Mouse (Mus musculus): Measurements from ENCODE around the gene Mknk2. TPM values are rescaled to one million over a fixed set of nuclear protein-coding genes. Genes with fewer than 3 reads are reported as not detected.

The Mknk2 gene
- total RNA-seq, 4 experiments from 2014 or later: 41.9 to 50.0 (median 45.1) TPM

GRCm38 (mm10) chr10:80692249-80693165 is 14.6 kb upstream of the Mknk2 start:
- DNase-seq (ENCODE audit: low spot score in 2 of 2): no peak

GRCm38 (mm10) chr10:80687850-80688249 is 9.9 kb upstream of the Mknk2 start:
- peak in 1 of 2 experiments; percentile 66 for DNase-seq (ENCODE audit: low spot score in 2 of 2)

DNA sequence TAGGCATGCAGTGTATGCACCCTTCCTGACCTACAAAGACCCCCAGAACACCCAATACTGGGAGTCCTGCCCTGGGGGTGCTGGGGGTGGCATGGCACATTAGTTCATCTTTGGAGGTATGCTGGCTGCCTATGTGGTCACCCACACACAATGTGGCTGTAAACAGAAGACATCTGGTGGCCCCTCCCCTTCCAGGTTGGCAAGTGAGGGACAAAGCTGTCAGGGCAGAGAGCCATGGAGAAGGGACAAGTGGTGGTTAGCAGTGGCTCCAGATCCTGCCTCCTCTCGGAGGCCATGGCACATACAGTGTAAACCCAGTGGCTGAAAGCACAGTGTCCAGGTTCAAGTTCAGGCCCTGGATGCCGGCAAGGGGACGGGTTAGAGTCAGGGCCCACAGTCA is 8.7 kb upstream of the Mknk2 start:
- no peak for DNase-seq (ENCODE audit: low spot score in 2 of 2)

DNA sequence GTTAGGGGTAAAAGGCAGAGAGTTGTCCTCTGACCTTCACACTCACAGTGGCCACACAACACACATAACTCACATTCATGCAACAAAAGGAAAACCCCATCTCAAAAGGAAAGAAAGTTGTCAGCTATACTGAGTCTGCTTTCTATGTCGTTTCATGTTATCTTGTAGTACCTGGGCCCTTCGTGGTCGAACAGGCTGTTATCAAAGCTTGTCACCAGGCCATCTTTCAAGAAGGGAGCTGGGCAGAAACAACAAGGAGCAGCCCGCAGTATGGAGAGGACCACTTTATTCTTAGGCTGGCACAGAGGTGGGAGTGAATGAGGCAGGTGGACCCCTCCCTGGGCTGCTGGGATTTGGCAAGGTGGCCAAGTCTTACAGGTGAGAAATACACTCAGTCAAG is 7.1 kb upstream of the Mknk2 start:
- no peak for DNase-seq (ENCODE audit: low spot score in 2 of 2)

DNA sequence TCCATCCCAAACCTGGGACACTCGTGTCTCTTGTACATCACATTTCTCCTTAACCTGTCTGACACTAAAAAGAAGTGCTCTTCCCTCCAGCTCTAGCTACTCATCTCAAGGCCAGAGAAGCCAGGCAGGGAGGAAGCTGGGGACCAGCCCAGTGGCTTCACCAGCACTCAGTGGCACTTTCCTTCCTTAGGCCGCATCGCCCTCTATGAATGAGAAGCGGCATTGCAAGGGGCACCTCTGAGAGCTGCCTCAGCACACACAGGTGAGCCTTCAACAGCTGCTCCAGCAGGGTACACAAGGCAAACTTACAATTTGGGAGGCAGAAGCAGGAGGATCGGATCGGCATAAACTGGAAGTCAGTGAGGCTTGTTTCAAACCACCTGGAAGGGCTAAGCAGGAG is 6.3 kb upstream of the Mknk2 start:
- no peak for DNase-seq (ENCODE audit: low spot score in 2 of 2)

DNA sequence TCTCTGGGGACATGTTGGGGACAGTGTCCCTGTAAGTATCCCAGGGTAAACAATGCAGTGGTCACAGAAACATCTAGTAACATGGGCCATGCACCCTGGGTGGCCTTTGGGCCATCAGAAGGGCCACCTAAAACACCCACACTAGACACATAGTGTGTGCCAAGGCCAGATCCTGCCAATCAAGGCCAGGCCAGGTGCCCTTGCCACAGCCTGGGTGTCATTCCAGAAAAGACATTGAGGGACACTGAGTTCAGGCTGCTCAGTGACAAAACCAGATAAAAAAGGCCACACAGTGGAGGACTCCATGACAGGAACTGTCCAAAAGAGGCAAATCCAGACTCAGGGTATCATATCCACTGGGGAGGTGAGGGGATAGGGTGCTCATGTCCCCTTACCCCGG is 5.7 kb upstream of the Mknk2 start:
- no peak for DNase-seq (ENCODE audit: low spot score in 2 of 2)

GRCm38 (mm10) chr10:80682003-80682402 is 4.1 kb upstream of the Mknk2 start:
- no peak for DNase-seq (ENCODE audit: low spot score in 2 of 2)

GRCm38 (mm10) chr10:80680260-80680696 is 2.4 kb upstream of the Mknk2 start:
- DNase-seq (ENCODE audit: low spot score in 2 of 2): no peak

GRCm38 (mm10) chr10:80679556-80680259 is 1.8 kb upstream of the Mknk2 start:
- DNase-seq (ENCODE audit: low spot score in 2 of 2): no peak

GRCm38 (mm10) chr10:80678601-80679377 is 877 bp upstream of the Mknk2 start:
- no peak for DNase-seq (ENCODE audit: low spot score in 2 of 2)

DNA sequence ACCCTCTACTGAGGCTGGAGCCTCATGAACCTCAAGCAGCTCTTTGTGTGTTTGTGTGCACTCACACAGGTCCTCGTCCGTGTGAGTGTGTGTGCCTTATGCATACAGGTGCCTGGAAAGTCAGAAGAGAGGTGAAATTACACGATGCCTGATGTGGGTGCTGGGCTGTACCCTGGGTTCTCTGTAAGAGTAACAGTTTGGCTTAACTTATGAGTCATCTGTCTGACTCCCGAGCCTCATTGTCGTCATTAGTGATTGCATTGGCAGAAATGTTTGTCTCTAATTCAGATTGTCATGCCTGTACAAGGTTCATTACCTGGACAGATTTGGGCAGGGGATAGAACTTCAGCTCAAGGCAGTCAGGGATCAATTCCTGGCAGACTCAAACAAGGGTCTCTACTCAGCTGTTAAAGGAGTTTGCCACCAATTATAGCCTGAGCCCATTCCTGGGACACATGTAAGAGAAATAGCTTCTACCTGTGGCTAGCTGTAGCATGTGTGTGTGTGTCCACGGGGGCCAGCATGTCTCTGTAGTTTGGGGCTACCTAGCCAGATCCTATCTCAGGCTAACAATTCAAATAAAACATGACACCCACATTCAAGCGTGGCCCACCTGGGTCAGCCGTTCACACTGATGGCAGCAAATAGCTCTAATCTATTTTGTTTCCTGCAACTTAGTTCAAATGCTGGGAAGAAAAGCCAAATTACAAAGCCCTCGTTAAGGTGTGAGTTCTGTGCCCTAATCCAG is 610 bp downstream of the Mknk2 start:
- DNase-seq (ENCODE audit: low spot score in 2 of 2): no peak

GRCm38 (mm10) chr10:80676198-80676928 is 1.5 kb downstream of the Mknk2 start:
- peak; percentile 99 for DNase-seq (ENCODE audit: low spot score in 2 of 2)

- peak in 1 of 2 experiments; percentile 41 for DNase-seq (ENCODE audit: low spot score in 2 of 2)
These were observed 2.3 kb downstream of the Mknk2 start for GRCm38 (mm10) chr10:80675405-80676197.

GRCm38 (mm10) chr10:80674851-80675404 is 3.0 kb downstream of the Mknk2 start:
- DNase-seq (ENCODE audit: low spot score in 2 of 2): no peak

GRCm38 (mm10) chr10:80674161-80674711 is 3.7 kb downstream of the Mknk2 start:
- no peak for DNase-seq (ENCODE audit: low spot score in 2 of 2)

DNA sequence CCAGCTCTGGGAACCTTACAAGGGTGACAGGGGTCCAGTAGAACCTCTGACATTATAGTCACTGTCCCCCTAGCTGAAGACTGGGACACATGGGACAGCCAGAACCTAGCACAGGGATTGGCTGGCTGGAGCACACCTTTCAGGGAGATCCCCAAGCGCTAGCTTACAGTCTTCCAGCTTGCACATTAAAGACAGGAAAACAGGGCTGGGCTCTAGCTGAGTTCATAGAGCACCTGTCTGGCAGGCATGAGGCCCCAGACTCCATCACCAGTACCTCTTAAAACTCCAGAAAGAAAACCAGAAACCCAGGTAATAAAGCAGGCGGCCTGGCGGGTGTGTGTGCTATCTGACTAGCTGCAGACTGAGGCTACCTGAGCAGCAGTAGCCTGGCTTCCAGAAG is 4.2 kb downstream of the Mknk2 start:
- no peak for DNase-seq (ENCODE audit: low spot score in 2 of 2)

DNA sequence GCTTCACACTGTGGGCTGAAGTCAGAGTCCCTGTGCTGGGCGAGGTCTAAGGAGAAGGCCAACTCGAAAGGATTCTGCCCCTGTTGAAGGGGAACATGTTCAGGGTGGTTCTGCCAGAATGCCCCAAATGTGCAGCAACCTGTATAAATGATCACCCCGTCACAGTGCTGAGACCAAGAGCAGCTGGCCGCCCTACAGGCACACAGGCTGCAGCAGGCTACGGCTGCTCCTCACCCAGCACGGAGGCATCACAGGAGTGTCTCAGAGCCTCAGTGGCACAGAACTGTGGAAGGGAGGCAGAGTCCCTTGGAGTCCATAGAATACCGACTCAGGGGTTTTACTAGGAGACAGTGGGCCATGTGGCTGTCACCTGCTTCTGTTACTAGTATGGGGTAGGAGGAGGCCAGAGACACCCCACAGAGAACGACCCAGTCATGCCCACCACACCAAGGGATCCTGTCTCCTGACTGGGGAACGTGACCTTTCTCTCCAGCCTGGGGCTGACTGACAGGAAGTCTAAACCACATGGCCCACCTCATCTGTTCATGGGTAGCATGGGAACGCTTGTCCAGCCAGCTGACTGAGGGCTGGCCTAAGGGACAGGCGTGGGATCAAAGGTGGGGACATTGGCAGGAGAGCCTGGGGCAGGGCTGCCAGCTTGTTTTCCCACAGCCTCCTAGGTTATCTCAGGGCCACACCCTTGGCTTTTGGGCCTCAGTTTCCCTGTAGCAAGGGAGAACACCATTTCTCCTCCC is 5.8 kb downstream of the Mknk2 start:
- no peak for DNase-seq (ENCODE audit: low spot score in 2 of 2)

DNA sequence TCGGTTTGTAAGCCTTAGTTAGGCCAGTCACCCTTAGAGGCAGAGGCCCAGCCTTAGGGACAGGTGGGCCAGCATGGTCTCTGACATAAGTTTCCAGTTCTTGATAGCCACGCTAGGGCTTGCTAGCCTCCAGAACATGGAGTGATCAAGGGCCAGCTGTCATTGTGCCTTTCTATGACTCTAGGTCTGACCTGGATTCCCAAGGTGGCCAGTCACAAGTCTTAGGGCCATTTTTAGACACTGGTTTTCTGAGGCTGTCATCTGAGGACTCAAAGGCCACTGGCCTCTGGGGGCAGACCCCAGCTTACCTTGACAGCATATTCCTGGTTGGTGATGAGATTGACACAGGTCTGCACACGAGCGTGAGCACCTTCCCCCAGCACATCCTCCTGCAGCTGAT is 6.7 kb downstream of the Mknk2 start:
- no peak for DNase-seq (ENCODE audit: low spot score in 2 of 2)

All from layer of hippocampus, adult 8-10 months (tissue).